Mouse (Mus musculus): Measurements from ENCODE around the gene Gm43517. TPM values are rescaled to one million over a fixed set of nuclear protein-coding genes. Genes with fewer than 3 reads are reported as not detected.
A peak's percentile ranks its signal among the peaks of the same experiment; 100 is the strongest.

Gene Gm43517
- total RNA-seq (2021) (not detected), polyA plus RNA-seq (2012; rRNA removed) (not detected in 2 replicates)
- long read RNA-seq = 0 reads

- Histone ChIP-seq H3K9ac (ENCODE audit: low read depth, low read length) (no peak within 1 kb of the TSS), H3K4me1 (ENCODE audit: control insufficient read depth, insufficient read depth, low read length) (no peaks in the 10 kb centered on the region), H3K27me3 (ENCODE audit: control insufficient read depth, insufficient read depth, low read length) (peaks cover 24% of the 10 kb centered on the region), H3K27ac (no peak within 1 kb of the TSS), H3K36me3 (ENCODE audit: control insufficient read depth, insufficient read depth, low read length) (no peaks in the 10 kb centered on the region), H3K4me3 (no peak within 1 kb of the TSS), H3K79me2 (replicated peaks; ENCODE audit: control insufficient read depth, insufficient read depth, low read length) (no peaks in the 10 kb centered on the region)
- TF ChIP-seq EP300 (IDR thresholded peaks at IDR 0.05; ENCODE audit: insufficient read depth, low read depth, low read length) (no peak), POLR2A (IDR thresholded peaks at IDR 0.05; ENCODE audit: insufficient read depth, low read depth, low read length) (no peak), CTCF (IDR thresholded peaks at IDR 0.05) (no peak)
- DNase-seq = no peak
- intact Hi-C loops (cut with DNase I) = no loop called here
- WGBS = 5% methylated on average over 70 of the region's 75 CpGs
Observed at GRCm38 (mm10) chr12:49384876-49385630, at the start of gene Gm43517. TSS of gene Gm43517 (plus strand) at chr12:49385174.

- no peak for DNase-seq
- Histone ChIP-seq H3K36me3 (ENCODE audit: control insufficient read depth, insufficient read depth, low read length) (no peaks in the 10 kb centered on the region), H3K4me1 (ENCODE audit: control insufficient read depth, insufficient read depth, low read length) (no peaks in the 10 kb centered on the region), H3K27me3 (ENCODE audit: control insufficient read depth, insufficient read depth, low read length) (no peaks in the 10 kb centered on the region), H3K27ac (no peak overlapping the region), H3K4me3 (no peak overlapping the region), H3K9ac (ENCODE audit: low read depth, low read length) (no peak overlapping the region), H3K79me2 (replicated peaks; ENCODE audit: control insufficient read depth, insufficient read depth, low read length) (no peaks in the 10 kb centered on the region)
- WGBS = 82% methylated on average over 10 of the region's 10 CpGs
- intact Hi-C loops (cut with DNase I) = no loop called here
- TF ChIP-seq CTCF (IDR thresholded peaks at IDR 0.05) (no peak), POLR2A (IDR thresholded peaks at IDR 0.05; ENCODE audit: insufficient read depth, low read depth, low read length) (no peak), EP300 (IDR thresholded peaks at IDR 0.05; ENCODE audit: insufficient read depth, low read depth, low read length) (no peak)
Observed at GRCm38 (mm10) chr12:49349697-49350096, 35.3 kb upstream of the Gm43517 start.

GRCm38 (mm10) chr12:49368931-49369330 lies 16.0 kb upstream of the Gm43517 start:
- no peaks in the 10 kb centered on the region for H3K4me1 ChIP-seq (ENCODE audit: control insufficient read depth, insufficient read depth, low read length)
- H3K4me3 ChIP-seq = no peak overlapping the region
- intact Hi-C loops (cut with DNase I) = no loop called here
- no peaks in the 10 kb centered on the region for H3K36me3 ChIP-seq (ENCODE audit: control insufficient read depth, insufficient read depth, low read length)
- H3K9ac ChIP-seq (ENCODE audit: low read depth, low read length) = no peak overlapping the region
- WGBS = 50% methylated on average over 1 of the region's 1 CpGs
- no peaks in the 10 kb centered on the region for H3K79me2 ChIP-seq (replicated peaks; ENCODE audit: control insufficient read depth, insufficient read depth, low read length)
- no peak overlapping the region for H3K27ac ChIP-seq
- TF ChIP-seq POLR2A (IDR thresholded peaks at IDR 0.05; ENCODE audit: insufficient read depth, low read depth, low read length) = no peak
- TF ChIP-seq CTCF (IDR thresholded peaks at IDR 0.05) = peak; percentile 35
- TF ChIP-seq EP300 (IDR thresholded peaks at IDR 0.05; ENCODE audit: insufficient read depth, low read depth, low read length) = no peak
- DNase-seq = no peak
- H3K27me3 ChIP-seq (ENCODE audit: control insufficient read depth, insufficient read depth, low read length) = no peaks in the 10 kb centered on the region

GRCm38 (mm10) chr12:49372170-49372569 lies 12.8 kb upstream of the Gm43517 start:
- H3K9ac ChIP-seq (ENCODE audit: low read depth, low read length) = no peak overlapping the region
- no peaks in the 10 kb centered on the region for H3K4me1 ChIP-seq (ENCODE audit: control insufficient read depth, insufficient read depth, low read length)
- intact Hi-C loops (cut with DNase I) = loop anchor here (5.0 kb wide), 2 partner anchors 1570 to 1815 kb away; no protein-coding TSS in a partner anchor
- no peak for DNase-seq
- H3K27ac ChIP-seq = no peak overlapping the region
- H3K36me3 ChIP-seq (ENCODE audit: control insufficient read depth, insufficient read depth, low read length) = no peaks in the 10 kb centered on the region
- TF ChIP-seq CTCF (IDR thresholded peaks at IDR 0.05) (peak; percentile 53), EP300 (IDR thresholded peaks at IDR 0.05; ENCODE audit: insufficient read depth, low read depth, low read length) (no peak)
- H3K4me3 ChIP-seq = no peak overlapping the region
- H3K79me2 ChIP-seq (replicated peaks; ENCODE audit: control insufficient read depth, insufficient read depth, low read length) = no peaks in the 10 kb centered on the region
- H3K27me3 ChIP-seq (ENCODE audit: control insufficient read depth, insufficient read depth, low read length) = peaks cover 4% of the 10 kb centered on the region

- H3K36me3 ChIP-seq (ENCODE audit: control insufficient read depth, insufficient read depth, low read length) = no peaks in the 10 kb centered on the region
- no peaks in the 10 kb centered on the region for H3K4me1 ChIP-seq (ENCODE audit: control insufficient read depth, insufficient read depth, low read length)
- no peak overlapping the region for H3K4me3 ChIP-seq
- intact Hi-C loops (cut with DNase I) = loop anchor here (5.0 kb wide), 2 partner anchors 1569 to 1814 kb away; no protein-coding TSS in a partner anchor
- no peak overlapping the region for H3K27ac ChIP-seq
- H3K79me2 ChIP-seq (replicated peaks; ENCODE audit: control insufficient read depth, insufficient read depth, low read length) = no peaks in the 10 kb centered on the region
- TF ChIP-seq POLR2A (IDR thresholded peaks at IDR 0.05; ENCODE audit: insufficient read depth, low read depth, low read length) = no peak
- TF ChIP-seq CTCF (IDR thresholded peaks at IDR 0.05) = no peak
- no peak for TF ChIP-seq EP300 (IDR thresholded peaks at IDR 0.05; ENCODE audit: insufficient read depth, low read depth, low read length)
- no peak for DNase-seq
- WGBS = 11% methylated on average over 5 of the region's 5 CpGs
- peaks cover 4% of the 10 kb centered on the region for H3K27me3 ChIP-seq (ENCODE audit: control insufficient read depth, insufficient read depth, low read length)
- no peak overlapping the region for H3K9ac ChIP-seq (ENCODE audit: low read depth, low read length)
Observed at GRCm38 (mm10) chr12:49373176-49373575, 11.8 kb upstream of the Gm43517 start.
